Mouse (Mus musculus): Measurements from ENCODE around the gene Ampd1.

The Ampd1 gene

GRCm38 (mm10) chr3:103102454-103103390 is 28.9 kb downstream of the Ampd1 start, which contains the start of gene Dennd2c:
TSS of gene Dennd2c (plus strand) at chr3:103102604.
- DNase-seq (ENCODE audit: low spot score in 2 of 2) = peak; percentile 97 to 99

GRCm38 (mm10) chr3:103107565-103108240 is 33.9 kb downstream of the Ampd1 start:
- no peak for DNase-seq (ENCODE audit: low spot score in 2 of 2)

DNA sequence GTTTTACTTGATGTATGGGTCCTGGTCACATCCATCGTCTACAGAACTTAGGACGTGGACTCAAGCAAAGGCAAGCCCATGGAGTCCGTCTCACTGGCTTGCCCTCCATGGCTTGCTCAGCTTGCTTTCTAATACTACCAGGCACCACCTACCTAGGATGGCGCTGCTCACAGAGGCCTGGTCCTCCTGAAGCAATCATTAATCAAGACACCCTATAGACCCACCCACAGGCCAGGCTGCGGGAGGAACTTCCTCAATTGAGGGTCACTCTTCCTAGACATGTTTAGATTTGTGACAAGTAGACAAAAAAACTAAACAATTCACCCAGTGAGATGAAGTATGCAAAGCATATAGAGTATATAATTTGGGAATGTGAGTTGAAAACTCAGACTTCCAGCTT is 38.4 kb downstream of the Ampd1 start:
- DNase-seq (ENCODE audit: low spot score in 2 of 2) = no peak

- no peak for DNase-seq (ENCODE audit: low spot score in 2 of 2)
Measured at GRCm38 (mm10) chr3:103123636-103124035, 49.8 kb downstream of the Ampd1 start.

GRCm38 (mm10) chr3:103126138-103126537 is 52.3 kb downstream of the Ampd1 start:
- no peak for DNase-seq (ENCODE audit: low spot score in 2 of 2)

DNA sequence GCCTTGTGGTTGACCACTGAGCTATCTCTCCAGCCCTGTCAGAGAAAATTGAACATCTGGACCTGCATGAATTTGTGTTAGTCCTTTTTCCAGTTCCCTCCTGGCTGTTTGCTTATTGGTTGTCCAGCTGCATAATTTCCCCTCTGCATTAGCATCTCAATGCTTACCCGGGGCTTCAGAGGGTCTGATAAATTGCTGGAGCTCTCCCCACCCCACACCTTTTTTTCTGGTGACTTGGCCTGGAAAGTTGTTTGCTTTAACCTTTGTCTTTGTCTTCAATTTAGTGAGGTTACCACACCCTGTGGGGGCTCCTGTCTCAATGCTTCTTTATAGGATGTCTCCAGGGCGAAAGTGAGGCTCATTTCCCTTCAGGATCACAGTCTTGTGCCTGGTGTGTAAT is 53.4 kb downstream of the Ampd1 start:
- DNase-seq (ENCODE audit: low spot score in 2 of 2) = no peak

DNA sequence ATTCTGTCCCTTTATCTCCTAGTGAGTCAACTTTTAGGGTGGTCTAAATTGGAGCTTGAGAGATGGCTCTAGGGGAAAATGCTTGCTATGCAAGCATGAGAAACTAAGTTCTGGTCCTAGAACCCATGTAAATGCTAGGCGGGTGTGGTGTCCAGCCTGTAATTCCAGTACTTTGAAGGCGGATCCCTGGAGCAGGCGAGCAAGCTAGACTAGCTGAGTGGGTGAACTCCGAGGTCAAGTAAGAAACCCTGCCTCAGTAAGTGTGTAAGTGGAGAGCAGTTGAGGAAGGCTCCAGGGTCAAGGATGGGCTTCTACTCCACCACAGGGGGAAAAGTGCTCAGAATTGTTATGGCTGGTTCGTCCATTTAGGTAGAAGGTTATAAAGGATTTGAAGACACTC is 53.9 kb downstream of the Ampd1 start:
- DNase-seq (ENCODE audit: low spot score in 2 of 2) = no peak

DNA sequence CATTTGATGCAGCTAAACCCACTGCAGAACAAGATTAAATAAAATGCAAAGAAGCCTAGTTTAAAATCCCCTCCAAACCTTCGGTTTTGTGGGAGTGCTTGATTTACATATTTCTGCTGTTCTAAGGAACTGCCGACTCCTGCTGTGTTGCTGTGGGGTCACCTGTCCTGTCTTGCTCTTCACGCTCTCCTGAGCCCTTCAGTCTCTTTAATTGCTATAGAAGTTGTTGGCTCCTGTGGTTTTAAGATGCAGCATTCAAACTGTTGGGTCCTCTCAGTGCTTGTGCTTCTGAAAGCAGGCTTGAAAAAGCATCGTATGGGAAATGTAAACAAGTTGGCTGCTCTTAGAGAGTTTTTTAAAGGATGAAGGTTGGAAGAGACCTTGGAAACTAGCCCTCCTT is 54.4 kb downstream of the Ampd1 start:
- DNase-seq (ENCODE audit: low spot score in 2 of 2) = no peak

- DNase-seq (ENCODE audit: low spot score in 2 of 2) = no peak
Measured at GRCm38 (mm10) chr3:103129367-103130159, 55.7 kb downstream of the Ampd1 start.

- peak; percentile 25 to 30 for DNase-seq (ENCODE audit: low spot score in 2 of 2)
Measured at GRCm38 (mm10) chr3:103130236-103130751, 56.5 kb downstream of the Ampd1 start.

GRCm38 (mm10) chr3:103133098-103133497 is 59.3 kb downstream of the Ampd1 start:
- no peak for DNase-seq (ENCODE audit: low spot score in 2 of 2)

DNA sequence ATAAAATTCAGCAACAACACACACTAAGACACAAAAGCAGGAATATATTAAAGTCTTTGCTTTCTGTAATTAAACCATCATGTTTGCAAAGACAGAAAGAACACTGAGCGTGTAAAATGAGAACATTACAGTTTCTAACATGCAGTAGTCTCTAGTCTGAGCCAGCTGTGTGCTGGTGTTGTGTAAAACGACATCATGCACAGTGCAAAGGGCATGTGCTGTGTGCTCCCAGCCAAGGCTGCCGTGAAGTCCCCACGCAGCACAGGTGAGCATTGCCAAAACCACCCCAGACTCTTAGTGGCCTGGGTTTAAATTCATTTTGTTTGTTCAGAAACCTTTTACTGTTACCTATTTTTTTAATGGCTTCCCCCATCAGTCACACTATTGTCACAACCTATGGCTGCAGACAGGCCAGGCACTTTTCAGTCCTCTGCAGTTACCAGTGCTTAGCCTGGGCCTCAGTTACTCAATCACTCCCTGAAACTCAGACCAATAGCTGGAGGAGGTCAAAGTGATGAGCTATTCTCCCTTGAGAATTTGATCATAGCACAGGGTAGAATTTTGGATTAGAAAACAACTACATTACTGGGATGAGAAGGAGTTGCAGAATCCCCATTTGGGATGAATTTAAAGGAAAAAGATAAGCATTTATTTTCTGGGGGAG is 62.7 kb downstream of the Ampd1 start:
- DNase-seq (ENCODE audit: low spot score in 2 of 2) = no peak

DNA sequence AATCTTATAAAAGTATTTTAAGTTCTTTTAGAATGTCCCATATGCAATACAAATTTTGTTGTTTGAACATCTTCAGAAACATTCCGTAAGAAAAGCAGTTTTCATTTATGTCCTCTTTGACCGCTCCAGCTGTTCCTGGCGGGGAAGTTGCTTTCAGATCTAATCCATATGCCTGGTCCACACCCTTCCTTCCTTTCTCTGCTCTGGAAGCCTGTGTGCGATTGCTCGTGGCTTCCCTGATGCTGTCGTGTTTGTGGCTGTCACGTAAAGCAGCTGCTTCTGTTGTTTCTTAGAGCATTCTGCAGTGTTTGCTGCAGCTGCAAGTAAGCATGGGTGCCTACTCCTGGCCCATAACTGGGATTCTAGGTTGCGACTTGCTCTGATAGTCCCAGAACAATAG is 65.2 kb downstream of the Ampd1 start:
- peak in 1 of 2 experiments; percentile 14 for DNase-seq (ENCODE audit: low spot score in 2 of 2)

DNA sequence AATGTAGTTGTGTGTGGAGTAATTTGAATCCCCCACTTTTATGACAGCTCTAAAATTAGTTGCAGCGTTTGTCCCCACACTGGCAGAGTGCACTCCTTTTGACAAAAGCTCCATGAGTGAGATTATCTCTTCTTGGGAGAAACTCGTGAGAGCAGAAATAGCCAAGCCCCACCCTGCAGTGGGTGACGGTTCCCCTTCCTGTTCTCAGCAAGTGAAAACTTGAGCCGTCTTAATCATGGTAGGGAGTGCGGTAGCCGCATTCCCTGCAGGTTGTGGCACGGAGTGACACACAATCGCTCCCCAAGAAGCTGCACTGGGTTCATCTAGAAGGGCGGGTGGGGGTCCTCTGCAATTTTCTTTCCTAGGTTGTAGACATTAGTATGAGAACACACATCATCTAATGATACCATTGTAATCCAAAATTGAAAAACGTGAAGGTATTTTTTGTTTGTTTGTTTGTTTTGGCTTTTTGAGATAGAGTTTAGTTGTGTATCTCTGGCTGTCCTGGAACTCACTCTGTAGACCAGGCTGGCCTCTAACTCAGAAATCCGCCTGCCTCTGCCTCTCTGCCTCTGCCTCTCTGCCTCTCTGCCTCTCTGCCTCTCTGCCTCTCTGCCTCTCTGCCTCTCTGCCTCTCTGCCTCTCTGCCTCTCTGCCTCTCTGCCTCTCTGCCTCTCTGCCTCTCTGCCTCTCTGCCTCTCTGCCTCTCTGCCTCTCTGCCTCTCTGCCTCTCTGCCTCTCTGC is 66.5 kb downstream of the Ampd1 start:
- DNase-seq (ENCODE audit: low spot score in 2 of 2) = peak; percentile 57 to 71

- DNase-seq (ENCODE audit: low spot score in 2 of 2) = peak in 1 of 2 experiments; percentile 32
Measured at GRCm38 (mm10) chr3:103141287-103141686, 67.5 kb downstream of the Ampd1 start.

DNA sequence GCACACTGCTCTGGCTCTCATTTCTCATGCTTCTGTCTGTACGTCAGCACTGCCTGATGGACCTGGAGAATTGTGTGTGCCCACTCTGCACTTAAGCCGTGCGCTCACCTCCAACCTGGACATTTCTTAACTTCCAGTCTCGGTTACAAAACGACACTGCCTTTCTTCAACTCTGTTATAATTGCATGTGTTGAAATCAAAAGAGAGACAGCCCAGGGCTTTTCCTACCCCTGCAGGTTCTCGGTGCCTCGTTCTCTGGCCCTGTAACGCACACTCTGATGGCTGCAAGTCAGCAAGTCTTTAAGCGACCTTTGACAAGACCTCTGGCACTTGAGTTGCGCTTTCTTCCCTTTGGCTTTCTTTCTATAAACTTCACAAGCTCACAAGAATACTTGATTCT is 68.6 kb downstream of the Ampd1 start:
- no peak for DNase-seq (ENCODE audit: low spot score in 2 of 2)

GRCm38 (mm10) chr3:103145336-103145735 is 71.5 kb downstream of the Ampd1 start:
- DNase-seq (ENCODE audit: low spot score in 2 of 2) = no peak

GRCm38 (mm10) chr3:103145791-103146190 is 72.0 kb downstream of the Ampd1 start:
- DNase-seq (ENCODE audit: low spot score in 2 of 2) = no peak

GRCm38 (mm10) chr3:103146330-103147166 is 72.7 kb downstream of the Ampd1 start:
- DNase-seq (ENCODE audit: low spot score in 2 of 2) = peak; percentile 30 to 48

DNA sequence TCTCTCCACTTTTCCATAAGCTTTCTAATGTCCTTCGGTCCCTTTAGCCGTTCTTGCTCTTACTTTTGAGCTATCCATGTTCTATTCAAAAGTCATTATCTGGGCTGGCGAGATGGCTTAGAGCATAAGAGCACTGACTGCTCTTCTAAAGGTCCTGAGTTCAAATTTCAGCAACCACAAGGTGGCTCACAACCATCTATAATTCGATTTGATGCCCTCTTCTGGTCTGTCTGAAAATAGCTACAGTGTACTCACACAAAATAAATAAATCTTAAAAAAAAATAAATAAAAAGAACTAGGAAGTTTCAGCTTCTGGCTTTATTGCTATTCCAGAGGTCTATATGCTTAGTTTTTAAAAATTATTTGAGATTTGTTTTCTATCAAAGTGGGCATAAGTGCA is 74.0 kb downstream of the Ampd1 start:
- DNase-seq (ENCODE audit: low spot score in 2 of 2) = no peak
